Mouse (Mus musculus) adrenal gland, adult (tissue): Measurements from ENCODE around the gene Gm1123.

Experiments
- DNase-seq, 2 experiments: peaks; one replicate each; pipeline ENCODE4 v3.0.0; 2022 to 2023; ENCODE audit warnings: low spot score in 1 of 2; ENCODE audit not compliant: inconsistent age in 2 of 2

Gm1123 gene

GRCm38 (mm10) chr9:99009069-99009897, 26.2 kb downstream of the Gm1123 start:
- no peak for DNase-seq

- no peak for DNase-seq
These were observed 34.2 kb downstream of the Gm1123 start for GRCm38 (mm10) chr9:99001326-99001725.

GRCm38 (mm10) chr9:98999881-99000339, 35.6 kb downstream of the Gm1123 start:
- no peak for DNase-seq

- DNase-seq, result no peak
These were observed 41.4 kb downstream of the Gm1123 start for GRCm38 (mm10) chr9:98994103-98994502.

GRCm38 (mm10) chr9:98987131-98987530, 48.4 kb downstream of the Gm1123 start:
- peak in 1 of 2 experiments; percentile 55 for DNase-seq

GRCm38 (mm10) chr9:98986476-98987096, 48.9 kb downstream of the Gm1123 start:
- DNase-seq, result no peak

GRCm38 (mm10) chr9:98985800-98986475, 49.6 kb downstream of the Gm1123 start, which contains the start of gene Faim:
Gene Faim (plus strand): TSS chr9:98986373.
- DNase-seq, result peak; percentile 100

- peak; percentile 88 to 96 for DNase-seq
These were observed 55.8 kb downstream of the Gm1123 start for GRCm38 (mm10) chr9:98979431-98980416.

- DNase-seq, result peak in 1 of 2 experiments; percentile 44
These were observed 59.0 kb downstream of the Gm1123 start for GRCm38 (mm10) chr9:98976520-98976919.

GRCm38 (mm10) chr9:98976081-98976480, 59.4 kb downstream of the Gm1123 start:
- no peak for DNase-seq

- DNase-seq, result no peak
These were observed 60.6 kb downstream of the Gm1123 start for GRCm38 (mm10) chr9:98974898-98975297.

GRCm38 (mm10) chr9:98973561-98973960, 62.0 kb downstream of the Gm1123 start:
- peak in 1 of 2 experiments; percentile 28 for DNase-seq

GRCm38 (mm10) chr9:98973101-98973521, 62.4 kb downstream of the Gm1123 start:
- peak; percentile 17 to 52 for DNase-seq

GRCm38 (mm10) chr9:98965084-98965483, 70.4 kb downstream of the Gm1123 start:
- DNase-seq, result peak; percentile 51 to 87

- no peak for DNase-seq
These were observed 71.9 kb downstream of the Gm1123 start for GRCm38 (mm10) chr9:98963661-98964060.

- DNase-seq, result no peak
These were observed 72.9 kb downstream of the Gm1123 start for GRCm38 (mm10) chr9:98962478-98963142.

GRCm38 (mm10) chr9:98961591-98962477, 73.7 kb downstream of the Gm1123 start:
- DNase-seq, result no peak

GRCm38 (mm10) chr9:98960348-98960747, 75.2 kb downstream of the Gm1123 start:
- no peak for DNase-seq

- no peak for DNase-seq
These were observed 75.7 kb downstream of the Gm1123 start for GRCm38 (mm10) chr9:98959851-98960250.
